Mouse (Mus musculus): ENCODE results near the gene Cela2a. TPM values are rescaled to one million over a fixed set of nuclear protein-coding genes. Genes with fewer than 3 reads are reported as not detected.
A peak's percentile ranks its signal among the peaks of the same experiment; 100 is the strongest.

Gene Cela2a
- polyA plus RNA-seq, 1 experiment from 2014 or later: not detected

GRCm38 (mm10) chr4:141866933-141867490 is 41.1 kb upstream of the Cela2a start:
- Histone ChIP-seq H3K27ac (no peak overlapping the region; the same call in 1 of the 2 replicates), H3K9me3 (no peaks in the 10 kb centered on the region), H3K27me3 (no peaks in the 10 kb centered on the region), H3K36me3 (no peaks in the 10 kb centered on the region), H3K4me1 (peaks cover 10% of the 10 kb centered on the region), H3K4me2 (replicated peaks) (no peak overlapping the region), H3K4me3 (no peak overlapping the region), H3K9ac (no peak overlapping the region)
- ATAC-seq (ENCODE audit: insufficient number of reproducible peaks, insufficient read depth, low FRiP score, low TSS enrichment): no peak
- WGBS: 31% methylated on average over 10 of the region's 10 CpGs

- WGBS: 91% methylated on average over 5 of the region's 5 CpGs
- ATAC-seq (ENCODE audit: insufficient number of reproducible peaks, insufficient read depth, low FRiP score, low TSS enrichment): no peak
- Histone ChIP-seq H3K4me1 (peaks cover 10% of the 10 kb centered on the region), H3K9me3 (no peaks in the 10 kb centered on the region), H3K36me3 (0 out of 2 replicates have a peak, but pooled peaks cover 8% of the 10 kb centered on the region), H3K4me3 (no peak overlapping the region), H3K4me2 (replicated peaks) (no peak overlapping the region), H3K27ac (no peak overlapping the region), H3K9ac (no peak overlapping the region), H3K27me3 (no peaks in the 10 kb centered on the region)
Measured at GRCm38 (mm10) chr4:141865600-141865999, 39.6 kb upstream of the Cela2a start.

- Histone ChIP-seq H3K9ac (no peak overlapping the region), H3K27me3 (no peaks in the 10 kb centered on the region)
- ATAC-seq (ENCODE audit: insufficient number of reproducible peaks, insufficient read depth, low FRiP score, low TSS enrichment): no peak
Measured at GRCm38 (mm10) chr4:141865006-141865405, 39.0 kb upstream of the Cela2a start.

GRCm38 (mm10) chr4:141864506-141864905 is 38.5 kb upstream of the Cela2a start:
- Histone ChIP-seq H3K4me1 (peaks cover 10% of the 10 kb centered on the region), H3K9ac (no peak overlapping the region), H3K9me3 (no peaks in the 10 kb centered on the region), H3K27ac (no peak overlapping the region), H3K4me3 (no peak overlapping the region), H3K27me3 (no peaks in the 10 kb centered on the region), H3K36me3 (peaks cover 15% of the 10 kb centered on the region; the same call in 1 of the 2 replicates), H3K4me2 (replicated peaks) (no peak overlapping the region)
- ATAC-seq (ENCODE audit: insufficient number of reproducible peaks, insufficient read depth, low FRiP score, low TSS enrichment): no peak
- 88% methylated on average over 8 of the region's 8 CpGs for WGBS

More at GRCm38 (mm10) chr4:141865006-141865405, 39.0 kb upstream of the Cela2a start:
- WGBS: 95% methylated on average over 5 of the region's 5 CpGs
- Histone ChIP-seq H3K4me1 (peaks cover 10% of the 10 kb centered on the region), H3K27ac (no peak overlapping the region), H3K9me3 (no peaks in the 10 kb centered on the region), H3K36me3 (peaks cover 11% of the 10 kb centered on the region; the same call in 1 of the 2 replicates), H3K4me3 (no peak overlapping the region), H3K4me2 (replicated peaks) (no peak overlapping the region)

GRCm38 (mm10) chr4:141863726-141864280 is 37.8 kb upstream of the Cela2a start:
- no peak for ATAC-seq (ENCODE audit: insufficient number of reproducible peaks, insufficient read depth, low FRiP score, low TSS enrichment)
- Histone ChIP-seq H3K4me2 (replicated peaks) (no peak overlapping the region), H3K27ac (no peak overlapping the region), H3K36me3 (peaks cover 20% of the 10 kb centered on the region; the same call in 1 of the 2 replicates), H3K27me3 (no peaks in the 10 kb centered on the region), H3K9ac (no peak overlapping the region), H3K4me1 (peaks cover 10% of the 10 kb centered on the region), H3K4me3 (no peak overlapping the region), H3K9me3 (no peaks in the 10 kb centered on the region)
- WGBS: 83% methylated on average over 7 of the region's 7 CpGs

- peaks cover 10% of the 10 kb centered on the region for H3K4me1 ChIP-seq
- H3K4me3 ChIP-seq: no peak overlapping the region
- H3K27me3 ChIP-seq: no peaks in the 10 kb centered on the region
- no peak overlapping the region for H3K9ac ChIP-seq
- H3K36me3 ChIP-seq: peaks cover 20% of the 10 kb centered on the region; the same call in 1 of the 2 replicates
- no peak for ATAC-seq (ENCODE audit: insufficient number of reproducible peaks, insufficient read depth, low FRiP score, low TSS enrichment)
- H3K27ac ChIP-seq: no peak overlapping the region
- no peaks in the 10 kb centered on the region for H3K9me3 ChIP-seq
- 85% methylated on average over 5 of the region's 5 CpGs for WGBS
- H3K4me2 ChIP-seq (replicated peaks): no peak overlapping the region
Measured at GRCm38 (mm10) chr4:141862867-141863266, 36.9 kb upstream of the Cela2a start.

- Histone ChIP-seq H3K4me3 (no peak overlapping the region), H3K27me3 (no peaks in the 10 kb centered on the region), H3K27ac (no peak overlapping the region), H3K9ac (no peak overlapping the region), H3K9me3 (no peaks in the 10 kb centered on the region), H3K4me1 (peaks cover under 1% of the 10 kb centered on the region; the same call in 1 of the 2 replicates), H3K36me3 (peaks cover 20% of the 10 kb centered on the region; the same call in 1 of the 2 replicates), H3K4me2 (replicated peaks) (no peak overlapping the region)
- ATAC-seq (ENCODE audit: insufficient number of reproducible peaks, insufficient read depth, low FRiP score, low TSS enrichment): no peak
- WGBS: 83% methylated on average over 17 of the region's 17 CpGs
Measured at GRCm38 (mm10) chr4:141861591-141862295, 35.8 kb upstream of the Cela2a start.

GRCm38 (mm10) chr4:141860246-141860841 is 34.4 kb upstream of the Cela2a start:
- Histone ChIP-seq H3K9me3 (no peaks in the 10 kb centered on the region), H3K9ac (no peak overlapping the region), H3K4me2 (replicated peaks) (no peak overlapping the region), H3K27ac (no peak overlapping the region), H3K27me3 (no peaks in the 10 kb centered on the region), H3K4me1 (no peaks in the 10 kb centered on the region), H3K4me3 (no peak overlapping the region), H3K36me3 (peaks cover 20% of the 10 kb centered on the region; the same call in 1 of the 2 replicates)
- 73% methylated on average over 19 of the region's 19 CpGs for WGBS
- ATAC-seq (ENCODE audit: insufficient number of reproducible peaks, insufficient read depth, low FRiP score, low TSS enrichment): no peak

- 89% methylated on average over 14 of the region's 14 CpGs for WGBS
- Histone ChIP-seq H3K4me1 (no peaks in the 10 kb centered on the region), H3K4me3 (no peak overlapping the region), H3K27ac (no peak overlapping the region), H3K27me3 (no peaks in the 10 kb centered on the region), H3K9me3 (no peaks in the 10 kb centered on the region), H3K9ac (no peak overlapping the region), H3K36me3 (peaks cover 20% of the 10 kb centered on the region; the same call in 1 of the 2 replicates), H3K4me2 (replicated peaks) (no peak overlapping the region)
- ATAC-seq (ENCODE audit: insufficient number of reproducible peaks, insufficient read depth, low FRiP score, low TSS enrichment): no peak
Measured at GRCm38 (mm10) chr4:141859351-141859750, 33.4 kb upstream of the Cela2a start.

- Histone ChIP-seq H3K4me1 (no peaks in the 10 kb centered on the region), H3K36me3 (peaks cover 20% of the 10 kb centered on the region; the same call in 1 of the 2 replicates), H3K9me3 (no peaks in the 10 kb centered on the region), H3K4me2 (replicated peaks) (no peak overlapping the region), H3K4me3 (no peak overlapping the region), H3K27me3 (no peaks in the 10 kb centered on the region), H3K27ac (no peak overlapping the region), H3K9ac (no peak overlapping the region)
- no peak for ATAC-seq (ENCODE audit: insufficient number of reproducible peaks, insufficient read depth, low FRiP score, low TSS enrichment)
- WGBS: 91% methylated on average over 20 of the region's 20 CpGs
Measured at GRCm38 (mm10) chr4:141858501-141858900, 32.5 kb upstream of the Cela2a start.

GRCm38 (mm10) chr4:141857422-141857930 is 31.5 kb upstream of the Cela2a start:
- H3K9me3 ChIP-seq: no peaks in the 10 kb centered on the region
- no peaks in the 10 kb centered on the region for H3K27me3 ChIP-seq
- no peak overlapping the region for H3K4me2 ChIP-seq (replicated peaks)
- H3K9ac ChIP-seq: no peak overlapping the region
- ATAC-seq (ENCODE audit: insufficient number of reproducible peaks, insufficient read depth, low FRiP score, low TSS enrichment): peak; percentile 54; the same call in 1 of the 2 replicates
- WGBS: 18% methylated on average over 10 of the region's 10 CpGs
- H3K36me3 ChIP-seq: peaks cover 20% of the 10 kb centered on the region; the same call in 1 of the 2 replicates
- no peak overlapping the region for H3K27ac ChIP-seq
- no peak overlapping the region for H3K4me3 ChIP-seq
- no peaks in the 10 kb centered on the region for H3K4me1 ChIP-seq

Data from embryonic facial prominence, embryonic 12.5 days (tissue).